Mouse (Mus musculus) heart, postnatal 0 days (tissue): ENCODE data around the gene Cstad. TPM values are rescaled to one million over a fixed set of nuclear protein-coding genes. Genes with fewer than 3 reads are reported as not detected.

Experiments used
- ATAC-seq: fragments of 200-750 bp; cut with Nextera tagmentation; 2 replicates; pipeline ENCODE4 v1.8.0; 2017; ENCODE audit warnings: low read depth, moderate number of reproducible peaks, moderate library complexity; ENCODE audit not compliant: insufficient read depth
- DNase-seq: peaks from one replicate; pipeline ENCODE4 v3.0.0-alpha.2; 2016; ENCODE audit warnings: low spot score
- H3K27ac ChIP-seq: fragments of 300-500 bp; sonication (generic); 2 replicates; pipeline ENCODE4 v1.5.1; 2014; ENCODE audit warnings: low read depth, mild to moderate bottlenecking
- H3K27me3 ChIP-seq: fragments of 300-500 bp; sonication (generic); 2 replicates; pipeline ENCODE4 v1.6.1; 2014; ENCODE audit warnings: low read length, mixed read lengths; ENCODE audit not compliant: control insufficient read depth, insufficient read depth
- H3K36me3 ChIP-seq: fragments of 300-500 bp; sonication (generic); replicated peaks from 2 replicates; pipeline ENCODE4 v1.6.1; 2014; ENCODE audit warnings: low read length, mixed read lengths; ENCODE audit not compliant: control insufficient read depth, insufficient read depth
- H3K4me1 ChIP-seq: fragments of 300-500 bp; sonication (generic); 2 replicates; pipeline ENCODE4 v1.6.1; 2014; ENCODE audit warnings: antibody characterized with exemption; ENCODE audit not compliant: control insufficient read depth, insufficient read depth
- H3K4me2 ChIP-seq: fragments of 300-500 bp; sonication (generic); 2 replicates; pipeline ENCODE4 v1.6.1; 2014; ENCODE audit warnings: low read depth, mild to moderate bottlenecking, low read length, moderate library complexity
- H3K4me3 ChIP-seq: fragments of 300-500 bp; sonication (generic); 2 replicates; pipeline ENCODE4 v1.5.1; 2014; ENCODE audit warnings: low read depth, low read length
- H3K9ac ChIP-seq: fragments of 300-500 bp; sonication (generic); replicated peaks from 2 replicates; pipeline ENCODE4 v1.6.1; 2014; ENCODE audit warnings: low read depth, low read length, mixed read lengths
- H3K9me3 ChIP-seq: fragments of 300-500 bp; sonication (generic); replicated peaks from 2 replicates; pipeline ENCODE4 v1.6.1; 2016; ENCODE audit warnings: low read length; ENCODE audit not compliant: control insufficient read depth
- CTCF ChIP-seq: IDR thresholded peaks from 2 replicates; pipeline ENCODE4 v1.5.1; 2016; ENCODE audit warnings: antibody characterized with exemption, control low read depth, low read depth
- EP300 ChIP-seq: IDR thresholded peaks from 2 replicates; pipeline ENCODE4 v1.6.1; 2016; ENCODE audit warnings: antibody characterized with exemption, low read depth
- WGBS: fragments of 180-500 bp; shearing (Covaris S2); extraction: QIAGEN DNeasy Blood & Tissue Kit; methylation state at CpG from one replicate; pipeline ENCODE4 v1.1.7; 2014; 5-methylcytosine and 5-hydroxymethylcytosine counted together
- polyA plus RNA-seq: library from polyadenylated mRNA; unstranded; fragments of >200 nt; fragmentation: Nextera tagmentation; extraction: Ambion mirVana; gene quantifications from 2 replicates; pipeline ENCODE4 v1.2.1, GENCODE M21; 2015
- total RNA-seq: library from RNA; depleted of rRNA; stranded (reverse); fragments of >200 nt; gene quantifications from 2 replicates; pipeline ENCODE4 v1.2.3, GENCODE M21; 2014; ENCODE audit warnings: low replicate concordance

The Cstad gene
- total and polyA plus RNA-seq, 2 experiments from 2014 or later: 3.6 TPM; not detected in 1

DNA sequence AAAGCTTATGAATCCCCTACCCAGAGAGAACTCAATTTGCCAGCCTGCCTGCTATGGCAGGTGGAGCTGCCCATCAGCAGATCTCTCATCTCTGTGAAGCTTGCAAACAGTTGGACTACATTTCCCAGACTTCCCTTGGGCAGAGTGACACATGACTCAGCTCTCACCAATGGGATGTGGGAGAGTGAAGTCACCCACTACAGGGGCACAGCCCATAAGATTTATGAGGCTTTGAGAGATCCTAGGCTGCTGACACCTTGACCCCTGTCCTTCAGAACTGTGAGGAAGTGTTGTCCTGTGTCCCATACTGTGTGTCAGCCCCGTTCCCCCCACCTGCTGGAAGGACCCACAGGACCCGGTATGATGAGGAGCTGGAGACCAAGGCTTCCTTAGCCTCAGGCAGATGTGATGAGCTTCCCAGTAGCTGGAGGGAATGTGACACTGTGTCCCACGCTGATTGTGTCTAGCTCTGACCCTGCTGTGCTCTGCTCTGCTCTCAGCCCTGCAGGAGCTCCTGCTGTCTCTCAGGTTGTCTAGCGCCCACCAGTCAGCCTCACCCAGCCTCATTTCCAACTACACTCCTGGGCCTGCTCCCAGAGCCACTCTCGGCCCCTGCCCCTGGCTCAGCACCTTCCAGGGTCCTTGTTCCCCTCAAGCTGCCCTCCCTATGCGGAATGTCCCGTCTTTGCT is 40.8 kb upstream of the Cstad start:
- ATAC-seq (peak; percentile 64; the same call in 1 of the 2 replicates), DNase-seq (peak; percentile 56)
- Histone ChIP-seq H3K4me2 (no peak overlapping the region), H3K4me3 (no peak overlapping the region), H3K9ac (no peak overlapping the region), H3K9me3 (no peaks in the 10 kb centered on the region), H3K4me1 (no peaks in the 10 kb centered on the region), H3K27ac (no peak overlapping the region), H3K27me3 (no peaks in the 10 kb centered on the region), H3K36me3 (no peaks in the 10 kb centered on the region)
- WGBS: 54% methylated on average over 7 of the region's 7 CpGs
- no peak for TF ChIP-seq EP300
- TF ChIP-seq CTCF: no peak

DNA sequence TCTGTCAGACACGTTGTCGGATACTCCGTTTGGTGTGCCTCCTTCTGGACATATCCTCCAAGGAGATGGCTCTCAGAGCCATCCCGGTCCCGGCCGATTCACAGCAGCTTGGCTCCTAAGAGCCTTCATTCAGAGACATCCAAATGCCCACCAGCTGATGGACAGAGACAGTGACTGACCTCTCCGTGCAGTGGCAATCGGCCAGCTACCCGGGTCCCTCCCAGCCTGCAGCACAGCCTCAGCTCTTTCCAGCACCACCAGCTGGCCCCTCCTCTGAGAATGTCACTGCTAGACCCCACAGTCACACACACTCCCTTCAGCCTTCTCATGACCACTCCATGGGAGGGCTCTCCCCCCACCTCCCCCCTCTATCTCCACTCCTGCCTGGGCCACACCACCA is 39.6 kb upstream of the Cstad start:
- DNase-seq (no peak), ATAC-seq (no peak)
- no peaks in the 10 kb centered on the region for H3K27me3 ChIP-seq
- no peaks in the 10 kb centered on the region for H3K4me1 ChIP-seq
- no peak overlapping the region for H3K4me3 ChIP-seq
- H3K36me3 ChIP-seq: no peaks in the 10 kb centered on the region
- WGBS: 63% methylated on average over 8 of the region's 9 CpGs
- TF ChIP-seq EP300 (no peak), CTCF (no peak)
- H3K9ac ChIP-seq: no peak overlapping the region
- no peak overlapping the region for H3K4me2 ChIP-seq
- H3K9me3 ChIP-seq: no peaks in the 10 kb centered on the region
- H3K27ac ChIP-seq: no peak overlapping the region

DNA sequence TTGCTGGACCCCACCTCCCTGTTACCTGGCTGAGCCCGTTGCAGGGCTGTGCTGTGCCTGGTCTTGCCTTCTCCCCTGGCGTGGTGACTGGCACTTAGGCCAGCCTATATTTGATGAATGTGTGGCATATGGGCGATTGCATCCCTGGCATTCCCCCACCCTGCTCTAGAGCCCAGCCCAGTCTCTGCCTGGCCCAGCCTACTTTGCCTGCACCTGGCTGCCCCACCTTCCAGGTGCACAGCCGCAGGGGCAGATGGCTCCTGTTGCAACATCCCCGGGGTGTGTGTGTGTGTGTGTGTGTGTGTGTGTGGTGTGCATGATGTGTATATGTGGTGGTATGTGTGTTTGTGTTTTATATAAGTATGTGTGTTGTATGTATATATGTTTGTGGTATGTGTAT is 38.3 kb upstream of the Cstad start:
- no peaks in the 10 kb centered on the region for H3K9me3 ChIP-seq
- TF ChIP-seq EP300 (no peak), CTCF (no peak)
- H3K4me3 ChIP-seq: no peak overlapping the region
- no peak for ATAC-seq
- H3K27me3 ChIP-seq: no peaks in the 10 kb centered on the region
- H3K36me3 ChIP-seq: no peaks in the 10 kb centered on the region
- H3K4me2 ChIP-seq: no peak overlapping the region
- 82% methylated on average over 5 of the region's 5 CpGs for WGBS
- DNase-seq: no peak
- no peaks in the 10 kb centered on the region for H3K4me1 ChIP-seq
- no peak overlapping the region for H3K27ac ChIP-seq
- H3K9ac ChIP-seq: no peak overlapping the region

DNA sequence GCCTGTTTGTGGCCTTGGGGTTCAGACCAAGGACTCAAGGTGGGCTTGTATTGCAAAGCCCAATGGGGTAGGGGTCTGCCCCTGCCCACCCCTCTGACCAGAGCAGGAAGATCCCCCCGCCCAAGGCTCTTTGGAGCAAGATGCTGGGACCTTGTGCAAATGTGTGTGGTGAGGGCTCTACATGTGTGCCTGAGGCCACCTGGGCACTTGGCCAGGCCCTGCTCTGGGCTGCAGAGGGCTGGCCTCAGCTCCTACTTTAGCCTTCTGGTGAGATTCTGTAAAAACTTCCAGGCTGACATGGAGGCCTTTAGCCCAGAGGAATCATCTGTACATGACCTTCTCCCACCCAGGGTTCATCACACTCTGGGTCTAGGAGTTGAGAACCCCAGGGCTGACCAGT is 35.3 kb upstream of the Cstad start:
- H3K4me3 ChIP-seq: no peak overlapping the region
- H3K36me3 ChIP-seq: no peaks in the 10 kb centered on the region
- H3K9ac ChIP-seq: no peak overlapping the region; the same call in 1 of the 2 replicates
- no peaks in the 10 kb centered on the region for H3K27me3 ChIP-seq
- DNase-seq: no peak
- no peaks in the 10 kb centered on the region for H3K4me1 ChIP-seq
- H3K27ac ChIP-seq: no peak overlapping the region
- TF ChIP-seq CTCF (no peak), EP300 (no peak)
- H3K4me2 ChIP-seq: no peak overlapping the region
- WGBS: 69% methylated on average over 1 of the region's 1 CpGs
- ATAC-seq: no peak
- H3K9me3 ChIP-seq: no peaks in the 10 kb centered on the region

DNA sequence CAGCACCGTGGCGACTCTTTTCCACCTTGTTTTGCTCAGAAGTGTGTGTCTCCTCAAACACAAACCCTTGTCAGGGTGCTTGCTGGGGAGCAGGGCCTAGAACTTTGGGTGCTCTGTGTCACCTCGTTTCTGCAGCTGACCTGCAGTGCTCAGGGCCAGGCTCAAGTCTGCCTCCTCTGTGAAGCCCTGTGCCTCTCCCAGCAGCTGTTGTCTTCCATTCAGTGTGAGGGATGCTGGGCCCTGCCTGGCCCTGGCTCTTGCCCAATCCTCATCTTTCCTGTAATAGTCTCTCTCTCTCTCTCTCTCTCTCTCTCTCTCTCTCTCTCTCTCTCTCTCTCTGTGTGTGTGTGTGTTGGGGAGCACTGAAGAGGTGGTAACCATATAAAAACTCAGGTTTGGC is 32.3 kb upstream of the Cstad start:
- 69% methylated on average over 3 of the region's 3 CpGs for WGBS
- Histone ChIP-seq H3K4me2 (no peak overlapping the region), H3K4me3 (no peak overlapping the region), H3K36me3 (no peaks in the 10 kb centered on the region), H3K9ac (no peak overlapping the region), H3K27ac (no peak overlapping the region), H3K9me3 (no peaks in the 10 kb centered on the region), H3K27me3 (no peaks in the 10 kb centered on the region), H3K4me1 (peaks cover 4% of the 10 kb centered on the region; the same call in 1 of the 2 replicates)
- DNase-seq: no peak
- ATAC-seq: no peak
- TF ChIP-seq EP300 (no peak), CTCF (no peak)

DNA sequence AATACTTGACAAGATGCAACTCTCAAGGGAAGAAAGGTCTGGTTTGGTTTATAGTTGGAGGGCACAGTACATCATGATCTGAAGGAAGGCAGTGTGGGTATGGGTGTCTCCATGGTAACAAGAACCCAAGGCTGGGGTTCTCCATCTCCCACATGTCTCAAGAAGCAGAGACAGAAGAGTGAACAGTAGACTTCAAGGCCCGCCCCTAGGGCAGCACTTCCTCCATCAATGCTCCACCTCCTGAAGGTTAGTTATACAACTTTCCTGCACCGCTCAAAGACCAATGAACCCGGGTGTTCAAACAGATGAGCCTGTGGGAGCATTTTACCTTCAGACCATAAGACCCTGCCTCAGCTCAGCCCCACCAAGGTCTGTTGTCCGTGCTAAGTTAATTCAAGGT is 23.2 kb upstream of the Cstad start:
- H3K9me3 ChIP-seq: no peaks in the 10 kb centered on the region
- peaks cover 4% of the 10 kb centered on the region; the same call in 1 of the 2 replicates for H3K4me1 ChIP-seq
- H3K27ac ChIP-seq: no peak overlapping the region
- TF ChIP-seq CTCF: no peak
- TF ChIP-seq EP300: no peak
- ATAC-seq (no peak), DNase-seq (no peak)
- no peak overlapping the region for H3K9ac ChIP-seq
- WGBS: 84% methylated on average over 4 of the region's 4 CpGs
- no peak overlapping the region for H3K4me3 ChIP-seq
- H3K27me3 ChIP-seq: no peaks in the 10 kb centered on the region
- no peaks in the 10 kb centered on the region for H3K36me3 ChIP-seq
- no peak overlapping the region for H3K4me2 ChIP-seq
